Mouse (Mus musculus) embryonic fibroblast, embryonic 13.5 days (primary cell): Measurements from ENCODE around the gene 4933434E20Rik. TPM values are rescaled to one million over a fixed set of nuclear protein-coding genes. Genes with fewer than 3 reads are reported as not detected.

Source experiments
- H3K27ac ChIP-seq: 2 replicates; pipeline ENCODE4 v1.5.1; 2012; ENCODE audit warnings: low read length, control low read depth, inconsistent platforms; ENCODE audit not compliant: insufficient read depth
- H3K4me1 ChIP-seq: 2 replicates; pipeline ENCODE4 v1.6.1; 2011; ENCODE audit warnings: low read length; ENCODE audit not compliant: control insufficient read depth, insufficient read depth
- H3K4me3 ChIP-seq: 2 replicates; pipeline ENCODE4 v1.5.1; 2011; ENCODE audit warnings: mild to moderate bottlenecking, control low read depth, low read length; ENCODE audit not compliant: insufficient read depth
- CTCF ChIP-seq: IDR thresholded peaks from 2 replicates; pipeline ENCODE4 v1.5.1; 2011; ENCODE audit warnings: mild to moderate bottlenecking, control low read depth, low read length, moderate library complexity, borderline replicate concordance; ENCODE audit not compliant: insufficient read depth
- POLR2A ChIP-seq: IDR thresholded peaks from 2 replicates; pipeline ENCODE4 v1.6.1; 2011; ENCODE audit warnings: low read depth, mild to moderate bottlenecking, control low read depth, low read length, moderate library complexity
- polyA plus RNA-seq: library from polyadenylated mRNA; stranded (reverse); fragments of >200 nt; gene quantifications from 2 replicates; pipeline ENCODE4 v1.2.4, GENCODE M21; 2011; ENCODE audit warnings: low read depth; ENCODE audit not compliant: missing spikeins, insufficient read length

Gene 4933434E20Rik
- polyA plus RNA-seq, 1 experiment = 114 TPM

- TF ChIP-seq CTCF (no peak), POLR2A (no peak)
- no peak overlapping the region for H3K4me3 ChIP-seq
- no peaks in the 10 kb centered on the region for H3K4me1 ChIP-seq
- no peak overlapping the region for H3K27ac ChIP-seq
Observed at GRCm38 (mm10) chr3:90101010-90101409, 49.6 kb downstream of the 4933434E20Rik start.

- no peak for TF ChIP-seq POLR2A
- TF ChIP-seq CTCF = no peak
- Histone ChIP-seq H3K4me1 (no peaks in the 10 kb centered on the region), H3K4me3 (no peak overlapping the region), H3K27ac (no peak overlapping the region)
Observed at GRCm38 (mm10) chr3:90101673-90102072, 50.2 kb downstream of the 4933434E20Rik start.

GRCm38 (mm10) chr3:90102239-90102638 lies 50.8 kb downstream of the 4933434E20Rik start:
- no peaks in the 10 kb centered on the region for H3K4me1 ChIP-seq
- no peak for TF ChIP-seq POLR2A
- H3K27ac ChIP-seq = no peak overlapping the region
- no peak overlapping the region for H3K4me3 ChIP-seq

GRCm38 (mm10) chr3:90103176-90103575 lies 51.7 kb downstream of the 4933434E20Rik start:
- no peaks in the 10 kb centered on the region for H3K4me1 ChIP-seq
- H3K27ac ChIP-seq = no peak overlapping the region
- no peak for TF ChIP-seq POLR2A
- TF ChIP-seq CTCF = no peak
- no peak overlapping the region for H3K4me3 ChIP-seq

GRCm38 (mm10) chr3:90103938-90104337 lies 52.5 kb downstream of the 4933434E20Rik start, which contains the start of gene Nup210l:
TSS of gene Nup210l (plus strand) at chr3:90104132.
- TF ChIP-seq CTCF = no peak
- no peak for TF ChIP-seq POLR2A
- no peak within 1 kb of the TSS for H3K4me3 ChIP-seq
- no peaks in the 10 kb centered on the region for H3K4me1 ChIP-seq
- H3K27ac ChIP-seq = no peak within 1 kb of the TSS

GRCm38 (mm10) chr3:90111706-90112105 lies 60.3 kb downstream of the 4933434E20Rik start:
- Histone ChIP-seq H3K27ac (no peak overlapping the region), H3K4me3 (no peak overlapping the region)
- TF ChIP-seq CTCF = no peak

GRCm38 (mm10) chr3:90114342-90114741 lies 62.9 kb downstream of the 4933434E20Rik start:
- Histone ChIP-seq H3K4me3 (no peak overlapping the region), H3K4me1 (no peaks in the 10 kb centered on the region), H3K27ac (no peak overlapping the region)
- TF ChIP-seq POLR2A (no peak), CTCF (no peak)

More at GRCm38 (mm10) chr3:90111706-90112105, 60.3 kb downstream of the 4933434E20Rik start:
- H3K4me1 ChIP-seq = no peaks in the 10 kb centered on the region

DNA sequence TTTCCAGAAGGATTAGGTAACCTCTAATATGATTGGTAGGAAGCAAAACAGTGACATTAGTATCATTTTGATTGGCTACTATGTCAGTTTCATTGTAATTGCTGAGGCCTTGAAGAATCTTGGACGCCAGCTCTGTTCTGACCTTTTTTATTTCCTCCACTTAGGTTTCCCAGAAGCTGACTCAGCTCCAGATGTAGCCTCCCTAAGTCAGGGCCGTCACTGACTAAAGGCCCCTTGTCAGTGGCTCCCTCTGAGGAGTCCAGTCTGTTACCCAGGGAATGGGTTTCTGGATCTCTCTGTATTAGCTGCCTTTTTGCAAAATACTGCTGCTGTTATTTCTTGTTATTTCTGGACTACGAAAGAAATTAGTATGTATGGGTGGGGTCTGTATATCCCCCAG lies 64.1 kb downstream of the 4933434E20Rik start:
- TF ChIP-seq CTCF (no peak), POLR2A (no peak)
- no peak overlapping the region for H3K4me3 ChIP-seq
- H3K27ac ChIP-seq = no peak overlapping the region
- no peaks in the 10 kb centered on the region for H3K4me1 ChIP-seq

Other genes starting within 250 kb of the 4933434E20Rik start
- 0.17 TPM in 1 of 2 replicates, not detected in the other for gene She, start 220.3 kb upstream of the 4933434E20Rik start, polyA plus RNA-seq
- 1.9 and 2.3 TPM in 2 replicates for gene Il6ra, start 138.4 kb upstream of the 4933434E20Rik start, polyA plus RNA-seq
- 109 and 120 TPM in 2 replicates for gene Atp8b2, start 88.1 kb upstream of the 4933434E20Rik start, polyA plus RNA-seq
- gene Hax1, start 52.9 kb upstream of the 4933434E20Rik start, polyA plus RNA-seq = 132 and 163 TPM in 2 replicates
- 241 and 256 TPM in 2 replicates for gene Ubap2l, start 992 bp downstream of the 4933434E20Rik start, polyA plus RNA-seq
- 498 and 523 TPM in 2 replicates for gene Tpm3, start 21.0 kb downstream of the 4933434E20Rik start, polyA plus RNA-seq
- 0.86 and 0.99 TPM in 2 replicates for gene Nup210l, start 52.5 kb downstream of the 4933434E20Rik start, polyA plus RNA-seq
- gene Rps27, start 162.0 kb downstream of the 4933434E20Rik start, polyA plus RNA-seq = 36.9 and 264 TPM in 2 replicates
- 32.1 and 33.5 TPM in 2 replicates for gene Rab13, start 162.1 kb downstream of the 4933434E20Rik start, polyA plus RNA-seq
- 47.1 and 47.5 TPM in 2 replicates for gene Jtb, start 180.0 kb downstream of the 4933434E20Rik start, polyA plus RNA-seq
- 2.0 and 2.3 TPM in 2 replicates for gene Creb3l4, start 191.9 kb downstream of the 4933434E20Rik start, polyA plus RNA-seq
- 253 and 312 TPM in 2 replicates for gene Slc39a1, start 196.5 kb downstream of the 4933434E20Rik start, polyA plus RNA-seq
- gene Crtc2, start 202.5 kb downstream of the 4933434E20Rik start, polyA plus RNA-seq = 29.5 and 34.3 TPM in 2 replicates
- 6.8 and 10.3 TPM in 2 replicates for gene Dennd4b, start 213.5 kb downstream of the 4933434E20Rik start, polyA plus RNA-seq
- gene Gatad2b, start 241.5 kb downstream of the 4933434E20Rik start, polyA plus RNA-seq = 63.1 and 70.0 TPM in 2 replicates